Mouse (Mus musculus) ES-Bruce4 (cell line): ENCODE results near the gene Zcchc17.

Source experiments
- EP300 ChIP-seq: IDR thresholded peaks from 2 replicates; pipeline ENCODE4 v1.6.1; 2011; ENCODE audit warnings: low read depth, low read length; ENCODE audit not compliant: insufficient read depth
- POLR2A ChIP-seq: IDR thresholded peaks from one replicate; pipeline ENCODE4 v1.8.1; 2011; ENCODE audit warnings: low read length; ENCODE audit not compliant: insufficient read depth

GRCm38 (mm10) chr4:130313552-130313951 is 46.2 kb downstream of the Zcchc17 start:
- TF ChIP-seq EP300 (no peak), POLR2A (no peak)
